Mouse (Mus musculus): Measurements from ENCODE around the gene Krt82. TPM values are rescaled to one million over a fixed set of nuclear protein-coding genes. Genes with fewer than 3 reads are reported as not detected.

The Krt82 gene
- polyA plus RNA-seq, 1 experiment from 2014 or later = not detected

DNA sequence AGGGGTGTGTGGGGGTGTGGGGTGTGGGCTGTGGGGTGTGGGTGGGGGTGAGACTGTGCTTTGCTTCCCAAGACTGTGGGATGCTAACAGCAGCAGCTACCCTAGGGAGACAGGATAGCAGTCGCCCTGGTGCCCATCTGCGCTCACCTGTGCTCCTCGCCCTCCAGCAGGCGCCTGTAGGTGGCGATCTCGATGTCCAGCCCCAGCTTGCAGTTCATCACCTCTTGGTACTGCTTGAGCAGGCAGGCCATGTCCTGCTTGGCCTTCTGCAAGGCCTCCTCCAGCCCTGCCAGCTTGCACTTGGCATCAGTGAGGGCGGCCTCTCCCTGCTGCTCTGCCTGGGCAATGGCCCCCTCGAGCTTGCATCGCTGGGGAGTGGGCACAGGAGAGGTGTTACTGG lies 7.9 kb downstream of the Krt82 start:
- 48% methylated on average over 9 of the region's 9 CpGs for WGBS
- ATAC-seq (ENCODE audit: insufficient number of reproducible peaks, insufficient read depth, low FRiP score, low read depth) = no peak
- Histone ChIP-seq H3K27ac (replicated peaks in 1 of 2; ENCODE audit: control insufficient read depth in 1 of 2, insufficient read depth in 1 of 2, low read depth in 2 of 2, low read length in 2 of 2) (no peak overlapping the region), H3K27me3 (ENCODE audit: control insufficient read depth, insufficient read depth, low read length) (peaks cover 8% of the 10 kb centered on the region), H3K9ac (ENCODE audit: low read length) (no peak overlapping the region), H3K4me2 (ENCODE audit: low read length) (no peak overlapping the region), H3K4me1 (ENCODE audit: control insufficient read depth in 2 of 2, insufficient read depth in 2 of 2, low read length in 2 of 2) (no peaks in the 10 kb centered on the region), H3K9me3 (ENCODE audit: control insufficient read depth, low read length) (no peaks in the 10 kb centered on the region), H3K4me3 (ENCODE audit: control insufficient read depth in 1 of 2, insufficient read depth in 1 of 2, low read depth in 1 of 2, low read length in 2 of 2) (no peak overlapping the region), H3K36me3 (ENCODE audit: control insufficient read depth, insufficient read depth, low read length) (no peaks in the 10 kb centered on the region)

DNA sequence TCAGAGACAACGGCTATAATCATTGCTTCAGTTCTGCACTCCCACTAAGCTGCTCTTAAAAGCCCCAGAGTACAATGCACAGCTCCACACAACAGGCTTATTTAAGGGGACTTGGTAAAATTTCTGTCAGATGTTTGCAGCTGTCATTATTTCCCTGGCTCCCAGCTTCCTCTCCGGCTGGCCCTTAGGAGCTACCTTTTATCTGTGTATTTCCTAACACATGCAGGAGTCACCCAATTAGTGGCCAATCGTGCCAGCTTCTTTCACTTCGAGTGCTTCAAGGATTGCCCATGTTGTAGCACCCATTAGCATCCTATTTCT lies 11.9 kb downstream of the Krt82 start:
- no peak for ATAC-seq (ENCODE audit: insufficient number of reproducible peaks, insufficient read depth, low FRiP score, low read depth)
- Histone ChIP-seq H3K9ac (ENCODE audit: low read length) (no peak overlapping the region), H3K27me3 (ENCODE audit: control insufficient read depth, insufficient read depth, low read length) (peaks cover 5% of the 10 kb centered on the region; the same call in 1 of the 2 replicates), H3K4me2 (ENCODE audit: low read length) (no peak overlapping the region), H3K4me3 (ENCODE audit: control insufficient read depth in 1 of 2, insufficient read depth in 1 of 2, low read depth in 1 of 2, low read length in 2 of 2) (no peak overlapping the region), H3K27ac (replicated peaks in 1 of 2; ENCODE audit: control insufficient read depth in 1 of 2, insufficient read depth in 1 of 2, low read depth in 2 of 2, low read length in 2 of 2) (no peak overlapping the region), H3K4me1 (ENCODE audit: control insufficient read depth in 2 of 2, insufficient read depth in 2 of 2, low read length in 2 of 2) (no peaks in the 10 kb centered on the region), H3K36me3 (ENCODE audit: control insufficient read depth, insufficient read depth, low read length) (no peaks in the 10 kb centered on the region), H3K9me3 (ENCODE audit: control insufficient read depth, low read length) (no peaks in the 10 kb centered on the region)
- 61% methylated on average over 4 of the region's 4 CpGs for WGBS

DNA sequence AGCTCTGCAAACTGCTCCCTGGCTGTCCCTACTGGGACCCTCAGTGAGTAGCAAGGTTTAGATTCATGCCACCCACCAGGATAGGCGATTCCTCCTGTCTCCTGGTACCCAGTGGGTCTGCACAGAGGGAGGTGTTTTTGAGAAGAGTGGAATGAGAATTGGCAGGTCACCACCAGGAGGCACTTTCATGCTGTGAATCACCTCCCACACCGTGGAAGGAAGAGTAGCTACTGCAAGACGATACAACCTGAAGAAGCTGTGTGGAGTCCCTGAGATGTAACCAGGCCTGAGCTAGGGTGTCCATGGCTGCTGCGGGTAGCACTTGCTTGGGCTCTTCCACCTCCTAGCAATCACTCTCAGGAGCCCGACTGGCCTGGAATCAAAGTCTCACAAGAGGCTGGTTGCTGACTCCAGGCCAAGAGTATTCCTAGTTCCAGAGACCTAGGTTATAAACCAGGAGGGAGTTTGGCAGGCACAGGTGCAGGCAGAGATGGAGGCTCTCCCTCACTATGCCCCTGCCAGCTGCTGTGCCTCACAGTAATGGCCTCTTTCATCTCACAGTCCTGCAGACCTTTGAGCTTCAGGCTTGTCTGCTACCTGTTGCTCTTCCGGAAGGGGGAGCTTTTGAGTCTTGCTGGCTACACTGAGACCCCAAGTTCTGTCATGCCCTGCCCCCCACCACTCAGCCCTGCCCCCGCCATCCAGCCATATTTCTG lies 12.4 kb downstream of the Krt82 start:
- Histone ChIP-seq H3K4me3 (ENCODE audit: control insufficient read depth in 1 of 2, insufficient read depth in 1 of 2, low read depth in 1 of 2, low read length in 2 of 2) (no peak overlapping the region), H3K9ac (ENCODE audit: low read length) (no peak overlapping the region), H3K27ac (replicated peaks in 1 of 2; ENCODE audit: control insufficient read depth in 1 of 2, insufficient read depth in 1 of 2, low read depth in 2 of 2, low read length in 2 of 2) (no peak overlapping the region), H3K27me3 (ENCODE audit: control insufficient read depth, insufficient read depth, low read length) (peaks cover 5% of the 10 kb centered on the region; the same call in 1 of the 2 replicates), H3K4me2 (ENCODE audit: low read length) (no peak overlapping the region), H3K4me1 (ENCODE audit: control insufficient read depth in 2 of 2, insufficient read depth in 2 of 2, low read length in 2 of 2) (no peaks in the 10 kb centered on the region), H3K9me3 (ENCODE audit: control insufficient read depth, low read length) (no peaks in the 10 kb centered on the region), H3K36me3 (ENCODE audit: control insufficient read depth, insufficient read depth, low read length) (no peaks in the 10 kb centered on the region)
- no peak for ATAC-seq (ENCODE audit: insufficient number of reproducible peaks, insufficient read depth, low FRiP score, low read depth)
- WGBS = 39% methylated on average over 7 of the region's 7 CpGs

DNA sequence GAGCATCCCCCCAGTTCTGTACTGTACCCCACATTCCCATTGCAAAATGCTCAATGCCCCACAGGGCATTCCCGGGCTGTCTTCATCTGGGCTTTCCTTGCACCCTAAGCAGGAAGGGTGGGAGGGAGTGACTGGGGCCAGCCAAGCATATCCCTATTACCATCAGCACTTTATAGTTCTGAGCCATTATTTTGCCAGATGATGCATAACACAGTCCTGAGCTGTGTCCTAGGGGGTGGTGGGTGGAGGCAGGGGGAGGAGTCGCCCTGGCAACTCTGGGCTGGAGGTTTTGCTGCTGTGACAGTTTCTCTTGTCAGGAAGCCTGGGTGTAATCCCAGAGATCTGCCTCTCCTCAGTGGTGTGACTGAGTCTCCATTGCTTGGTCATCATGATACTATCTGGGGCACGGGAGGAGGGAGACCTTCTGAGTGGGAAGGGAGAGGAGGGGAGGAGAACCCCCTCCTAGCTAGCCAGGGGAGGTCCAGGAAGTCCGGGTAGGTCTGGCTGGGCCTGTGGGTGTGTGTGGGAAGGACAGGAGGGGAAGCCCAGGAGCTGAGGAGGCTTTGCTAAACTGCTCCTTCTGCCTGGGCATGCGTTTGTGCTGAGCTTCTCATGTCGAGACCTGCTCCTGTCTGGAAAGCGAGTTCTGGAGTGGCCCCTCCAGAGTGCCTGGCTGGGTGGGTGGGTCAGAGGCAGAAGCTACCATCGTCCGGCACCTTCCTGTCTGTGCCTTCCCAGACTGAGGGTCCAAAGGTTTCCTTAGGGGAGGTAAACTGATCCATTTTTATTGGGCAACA lies 14.2 kb downstream of the Krt82 start:
- no peak overlapping the region for H3K4me3 ChIP-seq (ENCODE audit: control insufficient read depth in 1 of 2, insufficient read depth in 1 of 2, low read depth in 1 of 2, low read length in 2 of 2)
- H3K4me1 ChIP-seq (ENCODE audit: control insufficient read depth in 2 of 2, insufficient read depth in 2 of 2, low read length in 2 of 2) = no peaks in the 10 kb centered on the region
- 58% methylated on average over 9 of the region's 9 CpGs for WGBS
- no peaks in the 10 kb centered on the region for H3K9me3 ChIP-seq (ENCODE audit: control insufficient read depth, low read length)
- no peak overlapping the region for H3K4me2 ChIP-seq (ENCODE audit: low read length)
- no peak overlapping the region for H3K9ac ChIP-seq (ENCODE audit: low read length)
- H3K27ac ChIP-seq (replicated peaks in 1 of 2; ENCODE audit: control insufficient read depth in 1 of 2, insufficient read depth in 1 of 2, low read depth in 2 of 2, low read length in 2 of 2) = no peak overlapping the region
- no peaks in the 10 kb centered on the region for H3K27me3 ChIP-seq (ENCODE audit: control insufficient read depth, insufficient read depth, low read length)
- no peaks in the 10 kb centered on the region for H3K36me3 ChIP-seq (ENCODE audit: control insufficient read depth, insufficient read depth, low read length)
- no peak for ATAC-seq (ENCODE audit: insufficient number of reproducible peaks, insufficient read depth, low FRiP score, low read depth)

DNA sequence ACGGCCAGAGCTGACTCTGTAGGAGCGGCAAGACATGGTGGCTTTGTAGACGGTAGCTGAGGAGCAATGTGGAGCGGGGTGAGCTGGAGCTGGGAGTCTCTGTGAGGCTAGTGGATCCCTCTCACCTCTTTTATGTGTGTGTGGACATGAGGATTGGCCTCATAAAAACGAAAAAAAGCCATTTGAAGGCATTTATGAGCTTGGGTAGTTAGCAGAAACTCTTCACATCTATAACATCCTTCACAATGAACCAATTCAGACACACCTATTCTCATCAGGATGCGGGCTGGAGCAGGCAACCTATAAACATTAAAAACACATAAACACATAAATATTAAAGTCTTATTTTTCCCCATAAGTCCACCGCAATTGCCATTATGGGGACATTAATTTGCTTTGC lies 17.7 kb downstream of the Krt82 start, which contains the start of gene Krt84:
Krt84 (minus strand) TSS at position 101 of the 400 bp plus-strand sequence.
- Histone ChIP-seq H3K9me3 (ENCODE audit: control insufficient read depth, low read length) (no peaks in the 10 kb centered on the region), H3K27me3 (ENCODE audit: control insufficient read depth, insufficient read depth, low read length) (peaks cover 2% of the 10 kb centered on the region; the same call in 1 of the 2 replicates), H3K9ac (ENCODE audit: low read length) (no peak within 1 kb of the TSS), H3K27ac (replicated peaks in 1 of 2; ENCODE audit: control insufficient read depth in 1 of 2, insufficient read depth in 1 of 2, low read depth in 2 of 2, low read length in 2 of 2) (no peak within 1 kb of the TSS), H3K4me1 (ENCODE audit: control insufficient read depth in 2 of 2, insufficient read depth in 2 of 2, low read length in 2 of 2) (no peaks in the 10 kb centered on the region), H3K4me2 (ENCODE audit: low read length) (no peak within 1 kb of the TSS), H3K4me3 (ENCODE audit: control insufficient read depth in 1 of 2, insufficient read depth in 1 of 2, low read depth in 1 of 2, low read length in 2 of 2) (no peak within 1 kb of the TSS), H3K36me3 (ENCODE audit: control insufficient read depth, insufficient read depth, low read length) (no peaks in the 10 kb centered on the region)
- 76% methylated on average over 7 of the region's 7 CpGs for WGBS
- ATAC-seq (ENCODE audit: insufficient number of reproducible peaks, insufficient read depth, low FRiP score, low read depth) = no peak

DNA sequence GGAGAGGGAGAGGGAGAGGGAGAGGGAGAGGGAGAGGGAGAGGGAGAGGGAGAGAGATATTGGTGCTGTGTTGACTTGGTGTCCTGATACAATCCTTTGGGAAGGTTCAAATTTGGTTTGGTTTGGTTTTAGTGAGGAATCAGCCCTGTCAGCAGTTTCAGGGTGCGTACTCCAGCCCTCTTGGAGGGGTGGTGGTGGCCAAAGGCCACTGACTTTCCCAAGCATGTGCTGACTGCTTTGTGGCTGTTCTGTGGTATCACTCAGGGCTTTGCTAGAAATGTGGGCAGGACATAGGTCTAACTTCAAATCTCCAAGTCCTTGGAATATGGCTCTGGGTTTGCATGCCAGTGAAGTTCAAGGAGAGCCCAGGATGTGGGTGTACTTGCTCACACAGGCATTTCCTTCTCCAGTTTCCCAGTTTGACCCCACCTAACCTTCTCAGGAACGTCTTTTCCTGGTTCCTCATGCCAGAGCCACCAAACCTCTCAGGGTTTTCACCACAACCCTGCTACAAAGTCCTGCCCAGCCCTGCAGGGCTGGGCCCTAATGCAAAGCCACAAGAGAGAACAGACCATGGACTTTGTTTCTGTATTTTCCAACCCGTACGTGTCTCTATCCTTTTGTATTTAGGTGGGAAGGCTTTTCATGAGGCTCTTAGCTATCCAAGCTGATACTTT lies 27.8 kb downstream of the Krt82 start:
- Histone ChIP-seq H3K27ac (replicated peaks in 1 of 2; ENCODE audit: control insufficient read depth in 1 of 2, insufficient read depth in 1 of 2, low read depth in 2 of 2, low read length in 2 of 2) (no peak overlapping the region), H3K4me3 (ENCODE audit: control insufficient read depth in 1 of 2, insufficient read depth in 1 of 2, low read depth in 1 of 2, low read length in 2 of 2) (no peak overlapping the region), H3K36me3 (ENCODE audit: control insufficient read depth, insufficient read depth, low read length) (no peaks in the 10 kb centered on the region), H3K9me3 (ENCODE audit: control insufficient read depth, low read length) (no peaks in the 10 kb centered on the region), H3K27me3 (ENCODE audit: control insufficient read depth, insufficient read depth, low read length) (peaks cover 18% of the 10 kb centered on the region), H3K4me2 (ENCODE audit: low read length) (no peak overlapping the region), H3K9ac (ENCODE audit: low read length) (no peak overlapping the region), H3K4me1 (ENCODE audit: control insufficient read depth in 2 of 2, insufficient read depth in 2 of 2, low read length in 2 of 2) (no peaks in the 10 kb centered on the region)
- 67% methylated on average over 4 of the region's 4 CpGs for WGBS
- ATAC-seq (ENCODE audit: insufficient number of reproducible peaks, insufficient read depth, low FRiP score, low read depth) = no peak

DNA sequence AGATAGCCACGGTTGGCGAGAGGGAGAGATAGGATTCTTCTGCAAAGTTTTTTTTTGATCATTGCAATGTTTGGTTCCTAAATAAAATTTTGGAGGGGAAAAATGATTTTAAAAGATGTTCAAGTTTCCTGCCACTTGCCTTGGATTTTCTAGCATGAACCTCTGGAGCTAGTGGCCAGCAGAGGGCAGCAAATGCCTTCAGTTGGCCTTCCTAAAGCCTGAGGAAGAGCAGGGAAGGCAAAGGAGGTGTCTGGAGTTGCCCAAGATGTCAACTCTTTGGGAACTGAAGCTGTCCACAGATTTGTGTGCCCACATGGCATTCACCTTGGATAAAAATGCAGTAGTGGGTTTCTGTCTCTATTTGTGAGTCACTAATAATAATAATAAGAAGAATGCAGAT lies 30.7 kb downstream of the Krt82 start:
- Histone ChIP-seq H3K4me2 (ENCODE audit: low read length) (no peak overlapping the region), H3K27ac (replicated peaks in 1 of 2; ENCODE audit: control insufficient read depth in 1 of 2, insufficient read depth in 1 of 2, low read depth in 2 of 2, low read length in 2 of 2) (no peak overlapping the region), H3K9ac (ENCODE audit: low read length) (no peak overlapping the region), H3K9me3 (ENCODE audit: control insufficient read depth, low read length) (no peaks in the 10 kb centered on the region), H3K4me3 (ENCODE audit: control insufficient read depth in 1 of 2, insufficient read depth in 1 of 2, low read depth in 1 of 2, low read length in 2 of 2) (no peak overlapping the region), H3K27me3 (ENCODE audit: control insufficient read depth, insufficient read depth, low read length) (peaks cover 13% of the 10 kb centered on the region), H3K36me3 (ENCODE audit: control insufficient read depth, insufficient read depth, low read length) (no peaks in the 10 kb centered on the region), H3K4me1 (ENCODE audit: control insufficient read depth in 2 of 2, insufficient read depth in 2 of 2, low read length in 2 of 2) (no peaks in the 10 kb centered on the region)
- no peak for ATAC-seq (ENCODE audit: insufficient number of reproducible peaks, insufficient read depth, low FRiP score, low read depth)
- 10% methylated on average over 2 of the region's 2 CpGs for WGBS

Measured in heart, embryonic 14.5 days (tissue).